Mouse (Mus musculus): Measurements from ENCODE around the gene Lrrn1.

Lrrn1 gene

DNA sequence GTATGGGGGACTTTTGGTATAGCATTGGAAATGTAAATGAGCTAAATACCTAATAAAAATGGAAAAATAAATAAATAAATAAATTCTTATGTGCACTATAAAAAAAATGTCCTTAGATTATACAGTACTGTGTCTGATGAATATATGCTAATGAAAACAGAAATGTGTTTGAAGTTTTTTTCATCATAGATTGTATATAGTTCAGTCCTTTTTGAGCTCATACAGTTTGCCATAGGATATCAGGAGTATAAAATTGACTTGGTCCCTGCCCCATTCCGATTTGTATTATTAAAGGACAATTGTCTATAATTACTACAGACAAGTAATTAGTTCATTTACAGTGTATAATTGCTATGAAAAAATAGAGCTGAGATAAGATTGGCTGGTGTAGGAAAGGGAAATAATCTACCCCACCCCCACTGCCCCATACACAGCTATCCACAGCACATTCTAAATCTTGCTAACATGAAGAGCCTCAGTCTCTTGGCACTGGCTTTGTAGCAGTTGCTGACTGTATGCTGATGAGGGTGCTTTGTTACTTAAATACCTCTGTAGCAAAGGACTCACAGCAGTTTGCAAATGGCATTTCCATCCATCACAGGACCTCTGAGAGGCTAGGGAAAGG lies 54.3 kb downstream of the Lrrn1 start:
- DNase-seq (ENCODE audit: low spot score in 2 of 2): no peak

GRCm38 (mm10) chr6:107605151-107605550 lies 75.6 kb downstream of the Lrrn1 start:
- no peak for DNase-seq (ENCODE audit: low spot score in 2 of 2)

DNA sequence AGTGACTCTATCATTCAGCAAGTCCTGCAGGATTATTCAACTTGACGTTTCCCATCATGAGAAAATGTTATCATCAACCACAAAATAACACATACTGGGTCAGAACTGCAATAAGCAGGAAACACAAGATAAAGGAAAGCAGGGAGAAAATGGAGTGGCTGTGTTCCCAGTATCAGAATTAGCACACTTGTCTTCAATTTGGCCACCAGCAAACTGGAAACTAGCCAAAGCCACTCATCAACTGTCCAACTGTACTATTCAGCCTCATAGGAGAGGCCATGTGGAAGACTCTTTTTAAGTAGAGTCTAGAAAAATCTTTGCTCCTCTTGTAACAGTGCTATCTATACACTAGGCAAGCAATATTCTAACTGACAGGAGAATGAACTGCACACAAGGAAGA lies 84.7 kb downstream of the Lrrn1 start:
- no peak for DNase-seq (ENCODE audit: low spot score in 2 of 2)
